Mouse (Mus musculus) liver, adult 2 months (tissue): ENCODE results near the gene Papola. TPM values are rescaled to one million over a fixed set of nuclear protein-coding genes. Genes with fewer than 3 reads are reported as not detected.

Experiments used
- DNase-seq: peaks from one replicate; pipeline ENCODE4 v3.0.0-alpha.2; 2011; ENCODE audit warnings: low read depth, low spot score; ENCODE audit errors: extremely low read depth
- H3K27ac ChIP-seq: fragments of 200-500 bp; replicated peaks from 2 replicates; pipeline ENCODE4 v1.5.1; 2012; ENCODE audit warnings: low read depth, mild to moderate bottlenecking, control low read depth, inconsistent platforms, low read length; ENCODE audit not compliant: insufficient read depth
- H3K27me3 ChIP-seq: fragments of 200-500 bp; 2 replicates; pipeline ENCODE4 v1.6.1; 2012; ENCODE audit warnings: mild to moderate bottlenecking, moderate library complexity, low read length, inconsistent platforms; ENCODE audit not compliant: control insufficient read depth, insufficient read depth
- H3K36me3 ChIP-seq: fragments of 200-500 bp; 2 replicates; pipeline ENCODE4 v1.6.1; 2012; ENCODE audit warnings: low read length, inconsistent platforms; ENCODE audit not compliant: control insufficient read depth, insufficient read depth
- H3K4me1 ChIP-seq: fragments of 200-500 bp; 2 replicates; pipeline ENCODE4 v1.6.1; 2011; ENCODE audit warnings: low read length; ENCODE audit not compliant: control insufficient read depth, insufficient read depth
- H3K4me3 ChIP-seq: fragments of 200-500 bp; 2 replicates; pipeline ENCODE4 v1.5.1; 2011; ENCODE audit warnings: low read depth, mild to moderate bottlenecking, control low read depth, low read length, moderate library complexity; ENCODE audit not compliant: insufficient read depth
- H3K79me2 ChIP-seq: fragments of 200-500 bp; 2 replicates; pipeline ENCODE4 v1.6.1; 2012; ENCODE audit warnings: inconsistent platforms, mild to moderate bottlenecking, low read length, moderate library complexity; ENCODE audit not compliant: control insufficient read depth, insufficient read depth
- H3K9ac ChIP-seq: fragments of 200-500 bp; 2 replicates; pipeline ENCODE4 v1.6.1; 2012; ENCODE audit warnings: low read depth, mild to moderate bottlenecking, control low read depth, inconsistent platforms, low read length
- CTCF ChIP-seq: fragments of 200-500 bp; IDR thresholded peaks from 2 replicates; pipeline ENCODE4 v1.5.1; 2011; ENCODE audit warnings: low read depth, low read length, control low read depth
- POLR2A ChIP-seq: fragments of 200-500 bp; IDR thresholded peaks from 2 replicates; pipeline ENCODE4 v1.6.1; 2011; ENCODE audit warnings: low read length, control low read depth; ENCODE audit not compliant: insufficient read depth; ENCODE audit errors: extremely low read depth
- WGBS: fragments of 180-500 bp; shearing (Covaris S2); methylation state at CpG from one replicate; pipeline ENCODE4 v1.1.7; 2018; 5-methylcytosine and 5-hydroxymethylcytosine counted together
- polyA plus RNA-seq: library from polyadenylated mRNA; depleted of rRNA; stranded (reverse); fragments of >200 nt; gene quantifications from 2 replicates; pipeline ENCODE4 v1.2.3, GENCODE M21; 2012
- total RNA-seq: library from RNA; depleted of rRNA; stranded (reverse); fragments of >200 nt; gene quantifications from 2 replicates; pipeline ENCODE4 v1.2.3, GENCODE M21; 2014

Papola gene
- total and polyA plus RNA-seq, 2 experiments, result 42.0 to 68.4 TPM

DNA sequence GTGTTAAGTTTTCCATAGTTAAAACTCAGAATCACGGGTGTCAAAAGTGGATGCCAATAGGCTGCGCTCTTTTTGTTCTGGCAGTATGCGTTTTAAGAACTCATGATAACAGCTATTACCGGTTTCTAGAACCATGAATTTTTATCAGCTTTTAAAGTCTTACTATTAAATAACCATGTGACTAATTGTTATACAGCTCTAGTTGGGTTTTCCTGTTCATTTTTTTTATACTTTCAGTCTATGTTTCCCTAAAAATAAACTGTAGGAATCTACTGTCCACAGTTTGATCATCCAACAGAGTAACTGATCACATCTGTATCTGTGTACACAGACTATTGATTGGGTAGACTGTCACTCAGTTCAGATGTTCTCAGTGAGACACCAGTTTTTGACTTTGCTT lies 40.8 kb downstream of the Papola start:
- Histone ChIP-seq H3K27ac (no peak overlapping the region), H3K9ac (no peak overlapping the region), H3K27me3 (no peaks in the 10 kb centered on the region), H3K4me1 (no peaks in the 10 kb centered on the region), H3K4me3 (no peak overlapping the region), H3K79me2 (peaks cover 7% of the 10 kb centered on the region), H3K36me3 (peaks cover 75% of the 10 kb centered on the region)
- 92% methylated on average over 4 of the region's 4 CpGs for WGBS
- peak; percentile 25 for DNase-seq
- TF ChIP-seq POLR2A (no peak), CTCF (no peak)

DNA sequence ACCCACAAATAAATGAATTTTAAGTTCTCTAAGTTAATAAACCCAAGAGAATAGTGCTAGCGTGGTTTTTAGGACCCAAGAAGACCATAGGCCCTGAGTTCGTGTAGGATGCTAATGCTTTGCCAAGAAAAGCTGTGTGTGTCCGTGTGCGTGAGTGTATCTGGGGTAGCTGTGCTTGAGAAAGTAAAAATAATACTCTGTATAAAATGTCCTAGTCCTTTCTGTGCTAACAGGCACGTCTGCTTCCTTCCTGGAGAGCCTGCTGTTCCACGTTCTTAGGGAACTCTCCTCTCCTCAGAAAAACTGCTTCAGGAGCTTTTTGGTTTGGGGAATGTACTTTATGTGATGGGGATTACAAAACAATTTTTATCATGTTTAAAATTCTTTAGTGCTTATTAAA lies 48.0 kb downstream of the Papola start:
- DNase-seq, result no peak
- 88% methylated on average over 6 of the region's 6 CpGs for WGBS
- H3K79me2 ChIP-seq, result no peaks in the 10 kb centered on the region; the same call in 1 of the 2 replicates
- H3K36me3 ChIP-seq, result peaks cover 74% of the 10 kb centered on the region
- no peak overlapping the region for H3K9ac ChIP-seq
- no peak overlapping the region for H3K27ac ChIP-seq
- H3K27me3 ChIP-seq, result no peaks in the 10 kb centered on the region
- no peak for TF ChIP-seq POLR2A
- TF ChIP-seq CTCF, result no peak
- peaks cover 2% of the 10 kb centered on the region for H3K4me1 ChIP-seq
- H3K4me3 ChIP-seq, result no peak overlapping the region

DNA sequence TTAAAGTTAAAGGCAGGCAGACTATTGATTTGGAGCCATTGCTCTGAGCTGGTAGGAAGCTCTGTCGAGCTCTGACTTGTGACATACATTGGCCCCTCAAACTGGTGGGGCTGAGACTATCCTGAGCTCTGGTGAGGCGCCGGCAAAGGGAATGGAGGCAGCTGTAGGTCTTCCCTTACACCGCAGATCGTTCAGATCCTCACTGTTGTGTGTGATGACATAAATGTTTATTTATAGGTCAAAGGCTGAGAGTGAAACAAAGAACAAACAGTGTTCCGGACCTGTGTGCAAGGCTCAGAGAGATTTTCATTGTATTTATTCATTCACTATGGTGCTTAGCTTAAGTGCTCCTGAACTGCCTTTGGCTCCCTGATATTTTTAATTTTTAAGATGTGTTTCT lies 50.4 kb downstream of the Papola start:
- no peaks in the 10 kb centered on the region for H3K79me2 ChIP-seq
- no peak overlapping the region for H3K9ac ChIP-seq
- TF ChIP-seq CTCF, result no peak
- TF ChIP-seq POLR2A, result no peak
- peak; percentile 72 for DNase-seq
- H3K4me3 ChIP-seq, result no peak overlapping the region
- peaks cover 70% of the 10 kb centered on the region for H3K36me3 ChIP-seq
- H3K27ac ChIP-seq, result peak overlapping the region; percentile 41; the same call in 1 of the 2 replicates
- 11% methylated on average over 6 of the region's 6 CpGs for WGBS
- no peaks in the 10 kb centered on the region for H3K27me3 ChIP-seq
- peaks cover 2% of the 10 kb centered on the region for H3K4me1 ChIP-seq

DNA sequence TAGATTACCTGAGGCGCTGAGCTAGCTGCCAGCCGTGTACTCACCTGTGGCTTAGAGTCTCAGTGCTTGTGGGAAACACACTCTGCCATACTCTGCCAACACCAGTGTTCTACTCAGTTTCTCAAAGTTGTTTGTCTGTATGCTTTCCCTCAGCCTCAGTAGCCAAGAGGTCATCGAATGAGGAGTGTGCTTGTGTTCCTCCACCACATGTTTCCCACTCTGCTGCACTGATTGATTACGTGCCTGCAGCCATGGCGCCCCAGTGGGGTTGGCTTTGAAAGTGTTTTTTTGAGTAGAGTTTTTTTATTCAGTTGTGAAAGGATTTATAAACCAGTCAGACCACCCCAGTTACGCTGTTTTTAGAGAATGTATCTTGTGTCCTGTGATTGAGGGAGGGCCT lies 51.1 kb downstream of the Papola start:
- Histone ChIP-seq H3K4me3 (no peak overlapping the region), H3K9ac (no peak overlapping the region), H3K4me1 (peaks cover 2% of the 10 kb centered on the region), H3K27ac (no peak overlapping the region), H3K27me3 (no peaks in the 10 kb centered on the region), H3K36me3 (peaks cover 73% of the 10 kb centered on the region), H3K79me2 (no peaks in the 10 kb centered on the region)
- no peak for DNase-seq
- WGBS, result 79% methylated on average over 6 of the region's 6 CpGs
- no peak for TF ChIP-seq POLR2A
- TF ChIP-seq CTCF, result no peak

DNA sequence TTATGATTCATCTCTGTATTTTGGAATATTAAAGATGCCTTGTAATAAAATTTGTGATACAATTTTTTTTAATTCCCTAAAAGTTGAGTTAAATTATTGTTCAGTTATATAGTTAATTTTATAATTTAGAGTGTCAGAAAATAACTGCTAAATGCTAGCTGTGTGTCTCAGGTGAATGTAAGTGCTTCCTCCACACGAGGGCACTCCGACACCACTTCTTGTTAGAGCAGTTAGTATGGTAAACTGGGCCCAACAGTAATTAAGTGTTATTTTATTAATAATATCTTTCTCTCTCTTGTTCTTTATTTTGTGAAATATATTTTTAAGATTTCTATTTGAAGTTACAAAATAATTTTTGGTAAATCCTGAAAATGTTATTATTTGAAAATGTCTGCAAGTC lies 51.7 kb downstream of the Papola start:
- TF ChIP-seq POLR2A (no peak), CTCF (peak; percentile 25; the same call in 1 of the 2 replicates)
- 81% methylated on average over 2 of the region's 2 CpGs for whole genome bisulfite sequencing
- Histone ChIP-seq H3K4me1 (peaks cover 2% of the 10 kb centered on the region), H3K27me3 (no peaks in the 10 kb centered on the region), H3K9ac (no peak overlapping the region), H3K27ac (no peak overlapping the region), H3K79me2 (no peaks in the 10 kb centered on the region), H3K4me3 (no peak overlapping the region), H3K36me3 (peaks cover 74% of the 10 kb centered on the region)
- DNase-seq, result no peak

DNA sequence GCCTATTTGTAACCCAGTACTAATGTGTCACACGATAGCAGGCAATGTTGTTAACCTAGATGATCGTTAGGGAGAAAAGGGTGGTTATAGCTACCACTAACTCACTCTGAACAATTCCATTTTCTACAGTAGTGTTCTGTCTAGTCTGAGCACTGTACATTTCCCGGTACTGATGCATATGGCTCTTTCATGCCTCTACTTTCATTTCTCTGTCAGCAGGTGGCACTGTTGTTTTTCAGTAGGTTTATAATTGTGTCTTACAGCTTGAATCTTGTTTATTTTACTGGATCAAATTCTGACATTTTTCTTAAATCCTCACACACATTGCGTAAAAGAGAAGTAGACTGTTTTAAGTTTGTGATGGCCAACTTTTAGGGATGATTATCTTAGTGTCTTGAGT lies 54.6 kb downstream of the Papola start:
- H3K9ac ChIP-seq, result no peak overlapping the region
- WGBS, result 86% methylated on average over 4 of the region's 4 CpGs
- no peak overlapping the region for H3K27ac ChIP-seq
- TF ChIP-seq CTCF (no peak), POLR2A (no peak)
- H3K4me1 ChIP-seq, result no peaks in the 10 kb centered on the region; the same call in 1 of the 2 replicates
- no peaks in the 10 kb centered on the region for H3K79me2 ChIP-seq
- H3K36me3 ChIP-seq, result peaks cover 57% of the 10 kb centered on the region
- DNase-seq, result no peak
- no peak overlapping the region for H3K4me3 ChIP-seq
- no peaks in the 10 kb centered on the region for H3K27me3 ChIP-seq
